Mouse (Mus musculus) myocyte (in vitro differentiated cells): Measurements from ENCODE around the gene Irak1.

Experiments used
- CEBPB ChIP-seq: IDR thresholded peaks from 2 replicates; pipeline ENCODE4 v1.6.1; 2011; ENCODE audit warnings: mild to moderate bottlenecking, moderate library complexity; ENCODE audit not compliant: poor library complexity, insufficient read depth, severe bottlenecking
- E2F4 ChIP-seq: IDR thresholded peaks from one replicate; pipeline ENCODE4 v1.6.1; 2011; ENCODE audit warnings: mild to moderate bottlenecking, control low read depth, moderate library complexity; ENCODE audit not compliant: insufficient read depth
- MAX ChIP-seq: IDR thresholded peaks from one replicate; pipeline ENCODE4 v1.6.1; 2011; ENCODE audit warnings: low read depth, mild to moderate bottlenecking, control low read depth
- MYOD1 ChIP-seq, 3 experiments: IDR thresholded peaks; one replicate each; pipeline ENCODE4 v1.6.1; 2011; ENCODE audit warnings: control low read depth in 2 of 3, low read depth in 2 of 3, mild to moderate bottlenecking in 2 of 3, moderate library complexity in 1 of 3; ENCODE audit not compliant: insufficient read length in 2 of 3, control insufficient read depth in 1 of 3
- MYOG ChIP-seq, 3 experiments: IDR thresholded peaks; one replicate each; pipeline ENCODE4 v1.6.1; 2011; ENCODE audit warnings: control low read depth in 2 of 3, low read depth in 2 of 3, mild to moderate bottlenecking in 2 of 3; ENCODE audit not compliant: insufficient read length in 2 of 3, control insufficient read depth in 1 of 3, insufficient read depth in 1 of 3
- POLR2A ChIP-seq: IDR thresholded peaks from one replicate; pipeline ENCODE4 v1.6.1; 2011; ENCODE audit warnings: low read depth, mild to moderate bottlenecking, control low read depth, moderate library complexity; ENCODE audit not compliant: insufficient read length
- POLR2AphosphoS2 ChIP-seq: IDR thresholded peaks from one replicate; pipeline ENCODE4 v1.6.1; 2011; ENCODE audit warnings: low read depth, control low read depth; ENCODE audit not compliant: insufficient read length
- REST ChIP-seq: IDR thresholded peaks from one replicate; pipeline ENCODE4 v1.6.1; 2011; ENCODE audit warnings: mild to moderate bottlenecking, control low read depth, moderate library complexity; ENCODE audit not compliant: insufficient read depth, insufficient read length
- SRF ChIP-seq: IDR thresholded peaks from one replicate; pipeline ENCODE4 v1.6.1; 2011; ENCODE audit warnings: low read depth; ENCODE audit not compliant: control insufficient read depth, insufficient read length
- TCF12 ChIP-seq: IDR thresholded peaks from one replicate; pipeline ENCODE4 v1.6.1; 2011; ENCODE audit warnings: mild to moderate bottlenecking, control low read depth; ENCODE audit not compliant: poor library complexity, insufficient read depth, severe bottlenecking
- TCF3 ChIP-seq: IDR thresholded peaks from one replicate; pipeline ENCODE4 v1.6.1; 2011; ENCODE audit warnings: low read depth, control low read depth; ENCODE audit not compliant: insufficient read length
- USF1 ChIP-seq: IDR thresholded peaks from one replicate; pipeline ENCODE4 v1.6.1; 2011; ENCODE audit warnings: low read depth, mild to moderate bottlenecking, control low read depth, moderate library complexity

DNA sequence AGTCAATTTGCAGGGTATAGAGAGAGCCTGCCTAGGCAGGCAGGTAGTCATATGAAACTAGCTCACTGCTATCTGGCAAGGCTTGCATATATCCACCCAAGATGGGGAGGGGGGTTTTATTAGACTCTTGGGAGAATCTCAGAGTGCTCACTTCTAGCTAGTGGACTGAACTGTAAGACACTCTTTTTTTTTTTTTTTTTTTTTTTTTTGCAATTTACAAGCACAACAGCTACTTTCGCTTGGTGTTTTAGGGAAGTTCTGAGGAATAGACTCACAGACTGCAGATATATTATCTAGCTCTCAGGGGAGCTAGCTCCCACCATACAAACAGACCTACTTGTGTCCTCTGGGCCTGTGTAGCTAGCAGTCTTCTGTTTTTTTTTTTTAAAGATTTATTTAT, 9.1 kb downstream of the Irak1 start:
- TF ChIP-seq E2F4 (no peak), POLR2A (no peak), MYOG (IDR thresholded peaks at IDR 0.05; ENCODE audit: control insufficient read depth in 1 of 3, insufficient read depth in 1 of 3, insufficient read length in 2 of 3, low read depth in 2 of 3) (no peak), TCF12 (no peak), SRF (no peak), POLR2AphosphoS2 (no peak), CEBPB (no peak), USF1 (no peak), MYOD1 (IDR thresholded peaks at IDR 0.05; ENCODE audit: control insufficient read depth in 1 of 3, insufficient read length in 2 of 3, low read depth in 2 of 3) (no peak), TCF3 (no peak), MAX (no peak), REST (no peak)
